Mouse (Mus musculus) midbrain, embryonic 11.5 days (tissue): ENCODE results near the gene Aplp1. TPM values are rescaled to one million over a fixed set of nuclear protein-coding genes. Genes with fewer than 3 reads are reported as not detected.

Experiments
- ATAC-seq: fragments of 200-750 bp; cut with Nextera tagmentation; 2 replicates; pipeline ENCODE4 v1.8.0; 2017; ENCODE audit warnings: moderate TSS enrichment, moderate library complexity; ENCODE audit not compliant: low FRiP score
- DNase-seq: peaks from one replicate; pipeline ENCODE4 v3.0.0; 2015; ENCODE audit warnings: low spot score; ENCODE audit errors: missing footprints
- H3K27ac ChIP-seq: fragments of 300-500 bp; sonication (generic); 2 replicates; pipeline ENCODE4 v1.5.1; 2014; ENCODE audit warnings: low read depth, low read length
- H3K27me3 ChIP-seq: fragments of 300-500 bp; sonication (generic); 2 replicates; pipeline ENCODE4 v1.6.1; 2014; ENCODE audit warnings: mild to moderate bottlenecking, low read length, moderate library complexity, mixed read lengths; ENCODE audit not compliant: control insufficient read depth, insufficient read depth
- H3K36me3 ChIP-seq: fragments of 300-500 bp; sonication (generic); 2 replicates; pipeline ENCODE4 v1.6.1; 2014; ENCODE audit warnings: mild to moderate bottlenecking, low read length, moderate library complexity, mixed read lengths; ENCODE audit not compliant: control insufficient read depth, insufficient read depth
- H3K4me1 ChIP-seq: fragments of 300-500 bp; sonication (generic); 2 replicates; pipeline ENCODE4 v1.6.1; 2014; ENCODE audit warnings: low read length; ENCODE audit not compliant: control insufficient read depth, insufficient read depth
- H3K4me2 ChIP-seq: fragments of 300-500 bp; sonication (generic); 2 replicates; pipeline ENCODE4 v1.6.1; 2014; ENCODE audit warnings: mild to moderate bottlenecking, moderate library complexity
- H3K4me3 ChIP-seq: fragments of 300-500 bp; sonication (generic); 2 replicates; pipeline ENCODE4 v1.5.1; 2014; ENCODE audit warnings: low read depth, low read length
- H3K9ac ChIP-seq: fragments of 300-500 bp; sonication (generic); 2 replicates; pipeline ENCODE4 v1.6.1; 2014; ENCODE audit warnings: low read length
- H3K9me3 ChIP-seq: fragments of 300-500 bp; sonication (generic); 2 replicates; pipeline ENCODE4 v1.6.1; 2016; ENCODE audit warnings: low read length; ENCODE audit not compliant: control insufficient read depth
- WGBS: fragments of 180-500 bp; shearing (Covaris S2); extraction: QIAGEN DNeasy Blood & Tissue Kit; methylation state at CpG from one replicate; pipeline ENCODE4 v1.1.7; 2014; 5-methylcytosine and 5-hydroxymethylcytosine counted together
- polyA plus RNA-seq: library from polyadenylated mRNA; unstranded; fragments of >200 nt; fragmentation: Nextera tagmentation; extraction: Ambion mirVana; gene quantifications from 2 replicates; pipeline ENCODE4 v1.2.1, GENCODE M21; 2014

Aplp1 gene
- polyA plus RNA-seq, 1 experiment from 2014 or later, result 134 TPM

DNA sequence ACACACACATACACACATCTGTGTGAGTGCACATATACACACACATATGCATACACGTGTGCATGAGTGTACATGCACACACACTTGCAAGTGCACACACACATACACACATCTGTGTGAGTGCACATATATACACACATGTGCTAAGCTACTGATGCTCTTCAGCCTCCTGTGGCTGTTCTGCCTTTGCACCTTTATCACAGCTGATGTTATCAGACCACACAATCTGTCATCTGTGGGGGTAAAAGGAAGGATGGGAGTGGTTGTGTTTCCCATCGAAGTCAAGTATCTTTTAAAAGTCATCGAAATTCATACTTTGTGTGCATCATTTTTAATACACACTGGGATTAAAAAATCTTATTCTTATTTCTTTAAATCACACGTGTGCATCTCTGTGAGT lies 43.0 kb downstream of the Aplp1 start:
- Histone ChIP-seq H3K36me3 (no peaks in the 10 kb centered on the region), H3K27me3 (no peaks in the 10 kb centered on the region), H3K4me3 (no peak overlapping the region), H3K27ac (no peak overlapping the region), H3K4me1 (no peaks in the 10 kb centered on the region), H3K9ac (no peak overlapping the region), H3K9me3 (no peaks in the 10 kb centered on the region), H3K4me2 (no peak overlapping the region)
- DNase-seq (no peak), ATAC-seq (no peak)
- 70% methylated on average over 4 of the region's 4 CpGs for WGBS

- 65% methylated on average over 7 of the region's 7 CpGs for WGBS
- ATAC-seq (no peak), DNase-seq (no peak)
- H3K27me3 ChIP-seq, result no peaks in the 10 kb centered on the region
- no peaks in the 10 kb centered on the region for H3K9me3 ChIP-seq
- H3K36me3 ChIP-seq, result no peaks in the 10 kb centered on the region
- H3K27ac ChIP-seq, result no peak overlapping the region
- no peak overlapping the region for H3K4me2 ChIP-seq
- H3K4me1 ChIP-seq, result no peaks in the 10 kb centered on the region
- H3K4me3 ChIP-seq, result no peak overlapping the region
- H3K9ac ChIP-seq, result no peak overlapping the region
These were observed 45.7 kb downstream of the Aplp1 start for GRCm38 (mm10) chr7:30399671-30400070.

- Histone ChIP-seq H3K9ac (no peak overlapping the region), H3K36me3 (no peaks in the 10 kb centered on the region), H3K27ac (no peak overlapping the region), H3K9me3 (no peaks in the 10 kb centered on the region), H3K4me1 (no peaks in the 10 kb centered on the region), H3K4me2 (no peak overlapping the region), H3K27me3 (no peaks in the 10 kb centered on the region), H3K4me3 (no peak overlapping the region)
- ATAC-seq, result no peak
- WGBS, result 26% methylated on average over 2 of the region's 2 CpGs
- DNase-seq, result no peak
These were observed 50.5 kb downstream of the Aplp1 start for GRCm38 (mm10) chr7:30394871-30395270.

DNA sequence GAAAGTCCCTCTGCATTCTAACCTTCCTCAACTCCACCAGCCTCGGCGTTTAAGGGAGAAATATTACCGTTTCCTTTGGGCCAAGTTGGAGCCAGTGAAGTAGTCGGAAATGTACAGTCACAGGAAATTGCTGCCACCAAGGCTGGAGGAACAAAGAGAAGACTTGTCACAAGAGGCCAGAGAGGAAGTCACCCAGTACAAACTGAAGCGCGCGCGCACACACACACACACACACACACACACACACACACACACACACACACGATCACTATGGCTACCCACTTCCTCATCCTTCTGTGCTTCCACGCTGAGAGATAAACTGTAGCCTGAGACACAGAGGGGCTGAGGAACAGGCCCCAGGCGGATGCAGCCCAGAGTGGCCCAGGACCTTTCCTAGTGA lies 51.0 kb downstream of the Aplp1 start:
- Histone ChIP-seq H3K4me1 (no peaks in the 10 kb centered on the region), H3K4me3 (no peak overlapping the region), H3K27me3 (no peaks in the 10 kb centered on the region), H3K9ac (no peak overlapping the region), H3K4me2 (no peak overlapping the region), H3K36me3 (no peaks in the 10 kb centered on the region), H3K9me3 (no peaks in the 10 kb centered on the region), H3K27ac (no peak overlapping the region)
- DNase-seq, result no peak
- no peak for ATAC-seq
- 72% methylated on average over 11 of the region's 11 CpGs for WGBS

DNA sequence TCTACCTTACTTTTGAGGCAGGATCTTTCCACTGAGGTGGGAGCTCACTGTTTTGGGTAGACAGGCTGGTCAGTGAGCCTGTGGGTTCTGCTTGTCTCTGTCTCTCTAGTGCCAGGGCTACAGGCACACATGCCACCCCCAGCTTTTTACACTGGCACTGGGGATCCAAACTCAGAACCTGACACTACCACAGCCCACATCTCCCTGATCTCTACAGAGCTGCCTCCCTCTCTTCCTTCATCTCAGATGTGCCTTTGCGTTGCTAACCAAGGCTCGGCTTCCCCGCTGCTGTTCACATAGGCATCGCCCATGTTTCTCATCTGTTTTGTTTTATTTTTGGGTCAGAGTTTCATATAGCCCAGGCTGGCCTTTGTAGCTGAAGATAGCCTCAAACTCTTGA lies 51.7 kb downstream of the Aplp1 start:
- ATAC-seq (no peak), DNase-seq (no peak)
- no peaks in the 10 kb centered on the region for H3K36me3 ChIP-seq
- H3K27me3 ChIP-seq, result no peaks in the 10 kb centered on the region
- no peaks in the 10 kb centered on the region for H3K4me1 ChIP-seq
- H3K27ac ChIP-seq, result no peak overlapping the region
- no peak overlapping the region for H3K4me3 ChIP-seq
- 90% methylated on average over 4 of the region's 4 CpGs for WGBS
- no peak overlapping the region for H3K4me2 ChIP-seq
- H3K9me3 ChIP-seq, result no peaks in the 10 kb centered on the region
- no peak overlapping the region for H3K9ac ChIP-seq

DNA sequence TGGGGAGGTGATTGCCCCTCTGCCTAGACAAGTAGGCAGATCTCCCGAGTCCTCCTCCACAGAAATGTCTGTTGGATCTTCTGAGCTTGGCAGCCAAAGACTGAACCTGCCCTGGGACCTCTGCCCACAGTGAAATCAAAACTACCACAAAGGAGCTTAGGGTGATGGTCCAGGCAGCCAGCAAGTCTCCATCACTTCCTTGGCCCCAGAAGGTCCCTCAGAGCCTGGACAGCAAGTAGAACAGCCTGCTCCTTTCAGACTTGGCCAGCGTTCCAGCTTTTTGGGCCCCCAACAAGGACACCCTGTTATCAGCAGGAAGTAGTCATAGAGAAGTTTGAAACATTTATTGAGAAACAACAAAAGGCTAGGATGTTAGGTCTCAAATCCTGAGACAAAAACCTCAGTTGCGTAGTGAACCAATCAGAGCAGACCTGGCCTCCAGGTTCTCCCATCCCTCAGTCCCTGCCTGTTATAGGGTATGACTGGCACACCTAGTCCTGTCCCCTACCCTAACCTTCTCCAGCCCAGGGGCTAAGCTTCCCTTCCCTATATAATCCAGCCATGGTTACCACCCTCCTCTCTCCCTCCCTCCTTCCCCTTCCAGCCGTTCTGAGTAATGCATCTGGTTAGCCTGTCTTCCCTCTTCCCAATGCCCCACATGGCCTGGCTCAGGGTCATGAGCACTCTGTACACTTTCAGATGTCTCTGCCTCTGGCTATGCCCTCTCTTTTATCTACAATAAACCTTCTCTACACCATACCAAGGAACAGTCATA lies 52.4 kb downstream of the Aplp1 start:
- Histone ChIP-seq H3K9me3 (no peaks in the 10 kb centered on the region), H3K4me2 (no peak overlapping the region), H3K4me1 (no peaks in the 10 kb centered on the region), H3K9ac (no peak overlapping the region), H3K36me3 (no peaks in the 10 kb centered on the region), H3K27me3 (no peaks in the 10 kb centered on the region), H3K4me3 (no peak overlapping the region), H3K27ac (no peak overlapping the region)
- 72% methylated on average over 4 of the region's 4 CpGs for WGBS
- no peak for ATAC-seq
- DNase-seq, result no peak

Other genes starting within 250 kb of the Aplp1 start
- 39.0 and 43.9 TPM in 2 replicates for gene Capns1, start 246.7 kb downstream of the Aplp1 start, polyA plus RNA-seq
- 149 and 163 TPM in 2 replicates for gene Polr2i, start 213.6 kb downstream of the Aplp1 start, polyA plus RNA-seq
- gene Tbcb, start 213.3 kb downstream of the Aplp1 start, polyA plus RNA-seq, result 255 and 260 TPM in 2 replicates
- gene Ovol3, start 209.8 kb downstream of the Aplp1 start, polyA plus RNA-seq, result not detected in 2 replicates
- gene Thap8, start 165.4 kb downstream of the Aplp1 start, polyA plus RNA-seq, result 0.19 and 0.28 TPM in 2 replicates
- 11.3 and 11.5 TPM in 2 replicates for gene Wdr62, start 165.1 kb downstream of the Aplp1 start, polyA plus RNA-seq
- 66.6 and 92.0 TPM in 2 replicates for gene Clip3, start 153.8 kb downstream of the Aplp1 start, polyA plus RNA-seq
- 84.3 and 86.0 TPM in 2 replicates for gene Alkbh6, start 136.8 kb downstream of the Aplp1 start, polyA plus RNA-seq
- gene Syne4, start 130.7 kb downstream of the Aplp1 start, polyA plus RNA-seq, result 8.2 and 8.4 TPM in 2 replicates
- gene E130208F15Rik, start 123.8 kb downstream of the Aplp1 start, polyA plus RNA-seq, result 0.52 TPM in 1 of 2 replicates, not detected in the other
- 23.1 and 24.5 TPM in 2 replicates for gene Sdhaf1, start 121.6 kb downstream of the Aplp1 start, polyA plus RNA-seq
- gene Lrfn3, start 82.8 kb downstream of the Aplp1 start, polyA plus RNA-seq, result 5.3 and 5.9 TPM in 2 replicates
- gene Tyrobp, start 31.8 kb downstream of the Aplp1 start, polyA plus RNA-seq, result 16.6 and 19.7 TPM in 2 replicates
- 0.43 and 0.45 TPM in 2 replicates for gene Hcst, start 25.7 kb downstream of the Aplp1 start, polyA plus RNA-seq
- 0.63 and 1.2 TPM in 2 replicates for gene Nfkbid, start 23.8 kb downstream of the Aplp1 start, polyA plus RNA-seq
- gene Kirrel2, start 12.2 kb upstream of the Aplp1 start, polyA plus RNA-seq, result 0.58 and 0.61 TPM in 2 replicates
- not detected in 2 replicates for gene Nphs1, start 12.8 kb upstream of the Aplp1 start, polyA plus RNA-seq
- not detected in 2 replicates for gene Prodh2, start 48.1 kb upstream of the Aplp1 start, polyA plus RNA-seq
- 32.0 and 41.1 TPM in 2 replicates for gene Arhgap33, start 89.5 kb upstream of the Aplp1 start, polyA plus RNA-seq
- gene Hspb6, start 106.6 kb upstream of the Aplp1 start, polyA plus RNA-seq, result 4.2 and 4.6 TPM in 2 replicates
- gene Proser3, start 106.8 kb upstream of the Aplp1 start, polyA plus RNA-seq, result 11.3 and 11.5 TPM in 2 replicates
- 48.7 and 49.7 TPM in 2 replicates for gene Lin37, start 114.3 kb upstream of the Aplp1 start, polyA plus RNA-seq
- gene U2af1l4, start 117.8 kb upstream of the Aplp1 start, polyA plus RNA-seq, result 90.7 and 94.8 TPM in 2 replicates
- gene Gm49396, start 117.8 kb upstream of the Aplp1 start, polyA plus RNA-seq, result 6.9 and 7.5 TPM in 2 replicates
- 98.0 and 110 TPM in 2 replicates for gene Psenen, start 118.1 kb upstream of the Aplp1 start, polyA plus RNA-seq
- gene Igflr1, start 119.9 kb upstream of the Aplp1 start, polyA plus RNA-seq, result 4.0 and 4.1 TPM in 2 replicates
- gene Kmt2b, start 143.2 kb upstream of the Aplp1 start, polyA plus RNA-seq, result 10.3 and 10.7 TPM in 2 replicates
- 0.21 and 0.25 TPM in 2 replicates for gene Zbtb32, start 153.4 kb upstream of the Aplp1 start, polyA plus RNA-seq
- gene Upk1a, start 167.3 kb upstream of the Aplp1 start, polyA plus RNA-seq, result 0.67 and 1.0 TPM in 2 replicates
- 791 and 797 TPM in 2 replicates for gene Cox6b1, start 180.6 kb upstream of the Aplp1 start, polyA plus RNA-seq
- gene Etv2, start 190.3 kb upstream of the Aplp1 start, polyA plus RNA-seq, result not detected in 2 replicates
- 112 and 138 TPM in 2 replicates for gene Rbm42, start 204.8 kb upstream of the Aplp1 start, polyA plus RNA-seq
- gene Haus5, start 219.5 kb upstream of the Aplp1 start, polyA plus RNA-seq, result 51.0 and 52.4 TPM in 2 replicates
- gene Pmis2, start 226.1 kb upstream of the Aplp1 start, polyA plus RNA-seq, result not detected in 2 replicates